Mouse (Mus musculus) layer of hippocampus, postnatal 25 days (tissue): Measurements from ENCODE around the gene Lrrc14b. TPM values are rescaled to one million over a fixed set of nuclear protein-coding genes. Genes with fewer than 3 reads are reported as not detected.

Experiments used
- microRNA-seq, 2 experiments: library from miRNA; unstranded; fragments of <30 nt; microRNA quantifications; one replicate each; pipeline ENCODE4 v1.2.0; 2021
- total RNA-seq, 2 experiments: library from RNA; stranded (reverse); gene quantifications; 2 replicates each; pipeline ENCODE4 v1.2.3; 2021

Gene Lrrc14b
- total RNA-seq, 2 experiments from 2014 or later, result not detected

Small RNA genes lying within 50 kb of the gene (microRNA-seq; reads per million reads assigned to microRNA genes)
- 0 reads per million in 2 experiments for gene Mir692-3

Other genes starting within 250 kb of the Lrrc14b start
- gene Slc9a3, start 242.5 kb downstream of the Lrrc14b start, total RNA-seq, result 1 to 10 TPM; 1.1 to 1.5 TPM
- 10 to 100 TPM; 70.8 to 76.7 TPM for gene Exoc3, start 155.3 kb downstream of the Lrrc14b start, total RNA-seq
- gene Ahrr, start 71.7 kb downstream of the Lrrc14b start, total RNA-seq, result 1 to 10 TPM in 1 of 2 experiments, under 1 TPM in 1; 0.84 to 2.2 TPM
- gene Pdcd6, start 46.4 kb downstream of the Lrrc14b start, total RNA-seq, result 10 to 100 TPM; 68.5 to 78.2 TPM
- gene Sdha, start 13.7 kb downstream of the Lrrc14b start, total RNA-seq, result 100 to 1,000 TPM; 313 to 339 TPM
- gene Ccdc127, start 13.7 kb downstream of the Lrrc14b start, total RNA-seq, result 10 to 100 TPM; 76.8 to 81.9 TPM
- 1 to 10 TPM; 3.7 to 3.9 TPM for gene Zfp72, start 26.8 kb upstream of the Lrrc14b start, total RNA-seq
- 100 to 1,000 TPM; 180 to 190 TPM for gene Ftl1-ps1, start 35.7 kb upstream of the Lrrc14b start, total RNA-seq
- 1 to 10 TPM; 6.5 to 7.5 TPM for gene Zfp825, start 130.0 kb upstream of the Lrrc14b start, total RNA-seq